Mouse (Mus musculus) olfactory bulb, adult 2 months (tissue): Measurements from ENCODE around the gene Nsmce4a.

ENCODE experiments used
- CTCF ChIP-seq: fragments of 200-500 bp; IDR thresholded peaks from 2 replicates; pipeline ENCODE4 v1.5.1; 2012; ENCODE audit warnings: low read depth, mild to moderate bottlenecking, low read length, moderate library complexity; ENCODE audit not compliant: insufficient read depth
- POLR2A ChIP-seq: fragments of 200-500 bp; IDR thresholded peaks from 2 replicates; pipeline ENCODE4 v1.6.1; 2012; ENCODE audit warnings: mild to moderate bottlenecking, low read depth, low read length, moderate library complexity; ENCODE audit not compliant: insufficient read depth

GRCm38 (mm10) chr7:130518213-130519095 is 54.5 kb downstream of the Nsmce4a start:
- TF ChIP-seq CTCF: no peak
- TF ChIP-seq POLR2A: no peak
